Mouse (Mus musculus) central nervous system, embryonic 14 days (tissue): ENCODE data around the gene Gng2. TPM values are rescaled to one million over a fixed set of nuclear protein-coding genes. Genes with fewer than 3 reads are reported as not detected.

Source experiments
- polyA plus RNA-seq: library from polyadenylated mRNA; depleted of rRNA; stranded (reverse); fragments of >200 nt; gene quantifications from 2 replicates; pipeline ENCODE4 v1.2.3, GENCODE M21; 2012; rRNA removed

Gene Gng2
- polyA plus RNA-seq: 313 and 353 TPM in 2 replicates

GRCm38 (mm10) chr14:19977271-19978024, at the start of gene Gng2:
Gene Gng2 (minus strand): TSS chr14:19977627.

GRCm38 (mm10) chr14:19823321-19824142, 153.9 kb downstream of the Gng2 start, which contains the start of gene Rtraf:
Gene Rtraf (minus strand): TSS chr14:19823824.

Other genes with a start within 250 kb of the Gng2 start
- 24.5 and 45.1 TPM in 2 replicates for gene Nid2, start 226.4 kb downstream of the Gng2 start, polyA plus RNA-seq
- 133 and 157 TPM in 2 replicates for gene Rtraf, start 153.8 kb downstream of the Gng2 start, polyA plus RNA-seq
- 9.1 and 10.4 TPM in 2 replicates for gene Saysd1, start 160.9 kb upstream of the Gng2 start, polyA plus RNA-seq
- 2.8 and 3.0 TPM in 2 replicates for gene Kcnk5, start 204.2 kb upstream of the Gng2 start, polyA plus RNA-seq